Mouse (Mus musculus) gonadal fat pad, adult 2 months (tissue): Measurements from ENCODE around the gene Naa38. TPM values are rescaled to one million over a fixed set of nuclear protein-coding genes. Genes with fewer than 3 reads are reported as not detected.
"Not testable (repeated sequence)": the region's sequence is repeated elsewhere in the genome, so short reads cannot be mapped to it uniquely, and the experiment has no call there.

Source experiments
- DNase-seq: peaks from one replicate; pipeline ENCODE4 v3.0.0-alpha.2; 2012; ENCODE audit warnings: low read depth
- polyA plus RNA-seq: library from polyadenylated mRNA; depleted of rRNA; stranded (reverse); fragments of >200 nt; gene quantifications from 2 replicates; pipeline ENCODE4 v1.2.3, GENCODE M21; 2012; rRNA removed

The Naa38 gene
- 195 and 269 TPM in 2 replicates for polyA plus RNA-seq

GRCm38 (mm10) chr11:69395235-69395633, at the start of gene Naa38, which contains the start of gene Cyb5d1:
Naa38 (plus strand) TSS chr11:69395487.
Cyb5d1 (minus strand) TSS chr11:69395631.
- DNase-seq: not testable (repeated sequence)

DNA sequence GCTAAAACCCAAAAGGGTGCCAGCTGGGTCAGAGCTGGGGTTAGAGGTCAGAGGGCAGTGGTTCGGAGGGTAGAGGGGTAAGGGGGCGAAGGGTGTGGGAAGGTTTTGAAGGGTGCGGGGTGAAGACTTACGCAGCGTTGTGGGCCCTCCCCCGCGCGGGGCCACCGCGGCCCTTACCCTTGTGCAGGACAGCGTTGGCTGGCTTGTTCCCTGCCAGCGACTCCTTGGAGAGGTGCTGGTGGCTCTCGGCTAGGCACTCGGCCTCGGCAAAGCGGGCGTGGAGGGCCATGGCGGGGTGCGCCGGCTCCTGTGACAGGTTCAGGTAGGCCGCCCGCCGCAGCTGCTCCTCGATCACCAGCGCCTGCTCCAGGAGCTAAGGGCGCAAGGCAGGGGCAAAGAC, 48.8 kb upstream of the Naa38 start:
- DNase-seq: no peak

DNA sequence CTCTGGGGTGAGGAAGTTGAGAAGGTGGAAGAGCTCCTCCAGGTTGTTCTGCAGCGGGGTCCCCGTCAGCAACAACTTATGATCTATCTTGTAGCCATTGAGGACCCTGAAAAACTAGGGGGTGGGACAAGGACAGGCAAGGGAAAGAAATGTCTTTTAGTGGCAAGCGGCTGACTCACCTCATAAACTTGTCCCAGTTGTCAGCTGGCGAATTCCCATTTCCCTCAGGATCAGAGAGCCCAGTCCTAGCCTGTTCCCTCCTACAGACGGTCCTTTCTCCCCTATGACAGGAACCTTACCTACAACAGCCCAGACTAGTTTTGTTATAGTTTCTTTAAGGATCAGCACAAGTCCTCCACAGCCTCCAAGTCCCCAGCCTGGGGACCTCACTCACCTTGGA, 38.7 kb upstream of the Naa38 start:
- no peak for DNase-seq

GRCm38 (mm10) chr11:69357690-69358089, 37.6 kb upstream of the Naa38 start:
- DNase-seq: no peak

- DNase-seq: no peak
Measured at GRCm38 (mm10) chr11:69362021-69362420, 33.3 kb upstream of the Naa38 start.

DNA sequence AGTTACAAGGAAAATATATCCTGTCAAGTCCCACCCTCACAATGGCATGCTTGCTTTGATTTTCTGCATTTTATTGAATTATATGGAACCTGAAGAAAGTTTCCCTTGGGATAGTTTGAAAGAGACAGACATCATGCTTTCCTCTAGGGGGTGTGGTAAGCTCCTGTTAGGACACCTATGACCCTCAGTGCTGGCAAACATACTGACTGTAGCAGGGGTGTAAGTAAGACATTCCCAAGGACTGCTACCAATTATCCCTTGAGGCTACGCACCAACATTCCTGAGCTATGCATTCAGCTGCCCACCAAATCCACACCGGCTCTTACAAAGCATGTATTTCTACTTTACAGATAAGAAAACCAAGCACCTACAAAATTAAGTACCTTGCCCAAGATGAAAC, 32.8 kb upstream of the Naa38 start:
- no peak for DNase-seq

- no peak for DNase-seq
Measured at GRCm38 (mm10) chr11:69364376-69364775, 30.9 kb upstream of the Naa38 start.

GRCm38 (mm10) chr11:69364910-69365309, 30.4 kb upstream of the Naa38 start:
- DNase-seq: peak; percentile 87

DNA sequence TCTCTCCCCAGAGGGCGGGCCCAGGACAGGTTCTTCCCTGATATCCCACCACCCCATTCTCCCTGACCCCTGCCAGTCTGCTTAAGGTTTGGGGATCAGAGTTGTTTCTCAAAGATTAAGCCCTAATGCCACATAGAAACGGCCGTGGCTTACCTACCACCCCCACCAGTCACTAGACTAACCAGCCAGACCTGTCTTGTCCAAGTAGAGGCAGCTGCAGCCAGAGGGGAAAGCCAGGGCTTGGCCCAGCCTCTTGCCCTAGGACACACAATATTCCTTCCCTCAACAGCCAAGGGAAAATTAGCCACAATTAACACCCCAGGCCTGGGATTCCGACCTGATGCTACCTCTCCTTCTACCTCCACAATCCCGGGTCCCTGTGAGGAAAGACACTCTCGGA, 29.6 kb upstream of the Naa38 start:
- peak; percentile 71 for DNase-seq

DNA sequence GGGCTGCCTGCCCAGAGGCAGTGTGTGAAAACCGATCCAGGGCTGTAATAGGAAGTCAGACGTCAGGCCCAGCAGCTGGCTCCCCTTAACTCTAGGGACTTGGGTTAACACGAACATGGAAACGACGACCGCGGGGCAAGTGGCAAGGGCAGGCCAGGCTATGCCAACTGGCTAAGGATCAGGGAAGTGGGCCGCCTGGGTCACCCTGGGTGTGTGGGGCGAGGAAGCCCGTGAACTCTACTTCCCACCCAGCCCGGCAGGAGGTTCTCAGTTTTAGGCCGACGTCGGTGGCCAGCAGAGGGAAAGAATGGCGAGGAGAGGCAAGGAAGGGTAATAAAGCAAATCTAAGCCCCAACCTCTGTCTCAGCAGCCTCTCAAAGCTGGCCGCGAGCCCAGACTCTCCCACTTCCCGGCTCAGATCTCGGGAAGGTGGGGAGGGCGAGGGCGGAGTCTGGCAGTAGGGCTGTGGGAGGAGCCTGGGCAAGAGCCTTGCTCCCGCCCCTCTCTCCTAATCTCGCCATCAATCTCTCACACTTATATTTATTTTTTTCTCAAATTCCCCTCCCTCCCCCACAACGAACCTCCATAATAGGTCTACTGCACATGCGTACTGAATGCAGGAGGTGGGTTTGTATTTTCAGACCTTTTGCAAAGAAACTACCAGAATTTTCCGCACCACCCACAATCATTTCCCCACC, 29.0 kb upstream of the Naa38 start:
- peak; percentile 75 for DNase-seq

- DNase-seq: no peak
Measured at GRCm38 (mm10) chr11:69366855-69367615, 28.3 kb upstream of the Naa38 start.

DNA sequence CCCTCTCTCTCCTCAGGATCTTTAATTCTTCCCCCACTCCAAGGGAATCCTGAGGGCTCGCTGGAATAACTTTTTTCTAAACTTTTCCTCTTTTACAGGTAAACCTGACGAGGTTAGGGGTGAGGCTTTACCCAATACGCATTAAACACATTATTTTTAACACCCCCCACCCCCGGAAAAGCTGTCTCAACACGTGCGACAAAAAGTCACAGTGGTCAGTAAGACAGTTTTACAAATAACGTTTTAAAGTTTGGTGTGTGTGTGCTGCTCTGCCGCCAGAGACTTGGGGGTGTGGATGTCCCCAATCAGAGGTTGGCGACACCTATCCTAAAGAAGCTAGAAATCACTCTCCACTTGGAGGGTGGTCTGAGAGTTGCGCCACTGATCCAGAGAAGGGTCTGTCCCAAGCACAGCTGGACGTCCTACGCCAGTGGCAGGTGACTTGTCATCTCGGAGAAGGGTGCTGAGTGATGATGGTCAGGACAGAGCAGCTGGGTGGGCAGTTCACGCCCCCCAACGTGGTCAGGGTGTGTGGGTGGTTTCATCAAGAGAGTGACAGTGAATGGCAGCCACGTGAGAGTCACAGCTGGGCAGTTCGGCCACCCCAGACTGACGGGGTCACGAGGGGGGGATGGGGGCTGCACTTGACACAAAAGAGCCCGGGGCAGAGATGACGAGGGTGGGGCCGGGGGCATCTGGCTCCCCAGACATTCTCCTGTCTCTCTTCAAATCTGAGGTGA, 27.5 kb upstream of the Naa38 start:
- DNase-seq: no peak

- no peak for DNase-seq
Measured at GRCm38 (mm10) chr11:69368356-69369214, 26.7 kb upstream of the Naa38 start.

- DNase-seq: no peak
Measured at GRCm38 (mm10) chr11:69369215-69369989, 25.9 kb upstream of the Naa38 start, which contains the start of gene Chd3. Chd3 (minus strand) TSS chr11:69369406.

- no peak for DNase-seq
Measured at GRCm38 (mm10) chr11:69369990-69370816, 25.1 kb upstream of the Naa38 start.

GRCm38 (mm10) chr11:69370817-69371215, 24.5 kb upstream of the Naa38 start:
- DNase-seq: no peak

GRCm38 (mm10) chr11:69371601-69372000, 23.7 kb upstream of the Naa38 start:
- no peak for DNase-seq

GRCm38 (mm10) chr11:69372056-69372779, 23.1 kb upstream of the Naa38 start:
- DNase-seq: no peak

DNA sequence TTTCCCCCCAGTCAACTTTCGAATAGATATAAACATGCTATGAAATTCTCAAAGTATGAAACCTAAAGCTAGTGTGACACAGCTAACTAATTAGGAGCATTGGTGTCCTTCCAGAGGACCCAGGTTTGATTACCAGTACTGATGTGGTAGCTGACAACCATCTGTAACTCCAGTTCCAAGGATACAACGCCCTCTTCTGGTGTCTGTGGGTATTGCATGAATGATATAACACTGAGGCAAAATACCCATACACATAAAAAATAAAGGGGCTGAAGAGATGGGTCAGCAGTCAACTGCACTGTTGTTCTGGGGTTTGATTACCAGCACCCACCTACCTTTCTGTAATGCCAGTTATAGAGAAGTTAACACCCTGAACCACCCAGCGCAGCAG, 22.5 kb upstream of the Naa38 start:
- DNase-seq: no peak
